Mouse (Mus musculus) neural tube, embryonic 15.5 days (tissue): ENCODE measurements around the gene Zic4. TPM values are rescaled to one million over a fixed set of nuclear protein-coding genes. Genes with fewer than 3 reads are reported as not detected.
A peak's percentile ranks its signal among the peaks of the same experiment; 100 is the strongest.

Source experiments
- ATAC-seq: fragments of 200-750 bp; cut with Nextera tagmentation; 2 replicates; pipeline ENCODE4 v1.8.0; 2017; ENCODE audit warnings: mild to moderate bottlenecking, moderate TSS enrichment, moderate library complexity; ENCODE audit not compliant: low FRiP score
- H3K27ac ChIP-seq: fragments of 300-500 bp; sonication (generic); replicated peaks from 2 replicates; pipeline ENCODE4 v1.5.1; 2015; ENCODE audit warnings: mild to moderate bottlenecking, inconsistent platforms
- H3K27me3 ChIP-seq: fragments of 300-500 bp; sonication (generic); replicated peaks from 2 replicates; pipeline ENCODE4 v1.6.1; 2015; ENCODE audit warnings: inconsistent platforms
- H3K36me3 ChIP-seq: fragments of 300-500 bp; sonication (generic); 2 replicates; pipeline ENCODE4 v1.6.1; 2015; ENCODE audit warnings: inconsistent platforms
- H3K4me1 ChIP-seq: fragments of 300-500 bp; sonication (generic); 2 replicates; pipeline ENCODE4 v1.6.1; 2015; ENCODE audit warnings: inconsistent platforms
- H3K4me2 ChIP-seq: fragments of 300-500 bp; sonication (generic); 2 replicates; pipeline ENCODE4 v1.6.1; 2015; ENCODE audit warnings: inconsistent platforms, mild to moderate bottlenecking, moderate library complexity
- H3K4me3 ChIP-seq: fragments of 300-500 bp; sonication (generic); replicated peaks from 2 replicates; pipeline ENCODE4 v1.5.1; 2015; ENCODE audit warnings: mild to moderate bottlenecking, inconsistent platforms
- H3K9ac ChIP-seq: fragments of 300-500 bp; sonication (generic); replicated peaks from 2 replicates; pipeline ENCODE4 v1.6.1; 2015; ENCODE audit warnings: mild to moderate bottlenecking, inconsistent platforms
- H3K9me3 ChIP-seq: fragments of 300-500 bp; sonication (generic); replicated peaks from 2 replicates; pipeline ENCODE4 v1.6.1; 2016; ENCODE audit warnings: inconsistent platforms
- WGBS: fragments of 180-500 bp; shearing (Covaris S2); methylation state at CpG from one replicate; pipeline ENCODE4 v1.1.7; 2015; ENCODE audit warnings: mixed read lengths; 5-methylcytosine and 5-hydroxymethylcytosine counted together
- polyA plus RNA-seq: library from polyadenylated mRNA; unstranded; fragments of >200 nt; fragmentation: Nextera tagmentation; extraction: Ambion mirVana; gene quantifications from 2 replicates; pipeline ENCODE4 v1.2.1, GENCODE M21; 2015

Zic4 gene
- polyA plus RNA-seq, 1 experiment from 2014 or later = 44.9 TPM

DNA sequence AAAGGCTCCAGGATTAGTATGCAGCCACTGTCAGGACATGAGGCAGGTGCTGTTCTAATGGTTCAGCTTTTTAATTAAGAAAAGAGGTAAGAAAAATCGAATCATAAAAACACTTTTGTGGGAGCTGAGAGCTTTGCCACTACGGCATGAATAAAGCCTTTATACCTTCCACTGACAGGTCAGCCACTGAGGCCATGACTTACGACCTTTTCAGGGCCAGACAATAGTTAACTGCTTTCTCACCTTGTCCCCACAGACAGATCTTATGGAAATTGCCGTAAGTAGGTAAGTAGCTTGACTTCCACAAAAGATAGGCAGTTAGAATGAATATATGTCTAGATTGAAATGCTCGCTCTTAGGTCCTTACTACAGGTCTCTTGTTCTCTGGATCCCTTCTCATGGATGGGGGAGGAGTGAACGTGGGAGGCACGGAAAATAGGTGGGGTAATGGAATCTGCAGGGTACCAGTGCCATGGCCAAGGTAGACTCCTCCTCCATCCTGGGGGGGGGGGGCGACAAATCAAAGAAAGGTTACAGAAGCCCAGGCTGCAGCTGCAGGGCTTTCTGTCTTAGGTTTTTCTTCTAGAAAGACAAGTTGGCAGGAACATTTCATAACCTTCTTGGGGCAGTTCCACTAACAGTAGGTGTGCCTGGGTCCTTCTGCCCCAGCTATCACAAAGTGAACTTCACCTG is 31.3 kb downstream of the Zic4 start:
- H3K36me3 ChIP-seq = no peaks in the 10 kb centered on the region
- H3K27ac ChIP-seq = no peak overlapping the region; the same call in 1 of the 2 replicates
- 14% methylated on average over 8 of the region's 8 CpGs for WGBS
- ATAC-seq = no peak
- peaks cover 83% of the 10 kb centered on the region for H3K27me3 ChIP-seq
- no peak overlapping the region for H3K4me2 ChIP-seq
- H3K4me1 ChIP-seq = no peaks in the 10 kb centered on the region
- H3K9me3 ChIP-seq = no peaks in the 10 kb centered on the region
- no peak overlapping the region for H3K9ac ChIP-seq
- no peak overlapping the region for H3K4me3 ChIP-seq

DNA sequence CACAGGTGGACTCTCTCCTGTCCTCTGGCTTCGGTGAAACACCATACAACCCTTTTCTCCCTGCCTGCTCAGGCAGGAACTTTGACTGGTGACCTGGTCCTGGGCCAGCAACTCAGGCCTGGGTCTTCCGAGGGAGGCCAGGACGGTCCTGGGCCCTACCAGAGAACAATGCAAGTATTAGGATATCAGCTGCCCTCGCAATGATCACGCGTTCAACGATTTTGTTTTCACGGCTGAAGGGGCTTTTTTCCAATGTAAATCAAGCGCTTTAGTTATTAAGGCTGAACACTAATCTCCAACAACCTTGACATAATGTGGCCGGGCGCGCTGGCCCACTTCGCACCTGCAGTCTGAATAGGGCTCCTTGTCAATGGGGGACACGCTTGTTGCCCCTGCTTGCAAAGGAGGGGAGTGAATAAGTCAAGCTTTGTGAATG is 32.0 kb downstream of the Zic4 start:
- Histone ChIP-seq H3K4me1 (no peaks in the 10 kb centered on the region), H3K4me3 (no peak overlapping the region), H3K27ac (no peak overlapping the region; the same call in none of the 2 replicates), H3K9ac (no peak overlapping the region), H3K9me3 (no peaks in the 10 kb centered on the region), H3K36me3 (no peaks in the 10 kb centered on the region), H3K4me2 (no peak overlapping the region), H3K27me3 (peaks cover 82% of the 10 kb centered on the region)
- no peak for ATAC-seq
- 11% methylated on average over 14 of the region's 14 CpGs for WGBS

DNA sequence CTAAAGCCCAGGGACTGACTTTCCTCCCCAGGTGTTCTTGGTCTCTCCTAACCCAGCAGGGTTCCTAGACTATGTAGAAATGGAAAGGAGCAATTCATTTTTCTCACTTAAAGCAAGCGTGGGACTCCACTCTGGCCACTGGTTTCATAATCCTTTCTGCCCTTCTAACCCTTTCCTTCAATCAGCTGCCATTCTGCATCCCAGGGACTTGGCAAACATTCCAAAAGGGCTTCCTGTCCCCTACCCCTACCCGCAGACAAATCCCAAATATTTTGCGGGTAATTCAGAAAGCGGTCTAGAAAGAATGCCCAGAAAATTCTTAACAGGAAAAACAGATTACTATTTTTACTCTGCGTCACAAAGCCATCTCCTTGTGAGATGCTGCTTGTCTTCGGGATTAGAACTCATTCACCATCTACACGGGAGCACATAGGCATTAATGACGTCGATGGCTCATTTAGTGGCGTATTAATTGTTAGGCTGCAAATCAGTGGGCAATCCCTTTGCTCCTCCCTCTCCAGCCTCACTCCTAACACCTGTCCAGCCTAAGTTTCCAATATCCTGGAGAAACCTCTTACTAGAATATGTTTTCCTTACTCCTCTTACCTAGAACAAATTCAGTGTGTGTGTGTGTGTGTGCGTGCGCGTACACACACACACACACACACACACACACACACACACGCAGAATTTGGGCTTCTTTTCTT is 33.0 kb downstream of the Zic4 start:
- WGBS = 12% methylated on average over 14 of the region's 14 CpGs
- H3K27me3 ChIP-seq = peaks cover 82% of the 10 kb centered on the region

GRCm38 (mm10) chr9:91399976-91400375 is 37.8 kb downstream of the Zic4 start:
- Histone ChIP-seq H3K27ac (no peak overlapping the region), H3K9ac (no peak overlapping the region), H3K4me2 (no peak overlapping the region), H3K36me3 (no peaks in the 10 kb centered on the region), H3K9me3 (no peaks in the 10 kb centered on the region), H3K4me1 (no peaks in the 10 kb centered on the region), H3K27me3 (peaks cover 87% of the 10 kb centered on the region), H3K4me3 (no peak overlapping the region)
- ATAC-seq = no peak
- 29% methylated on average over 7 of the region's 7 CpGs for WGBS

More for the DNA sequence above, 33.0 kb downstream of the Zic4 start:
- no peak overlapping the region for H3K4me3 ChIP-seq
- no peak overlapping the region for H3K4me2 ChIP-seq
- H3K27ac ChIP-seq = no peak overlapping the region; the same call in 1 of the 2 replicates
- ATAC-seq = no peak
- H3K9ac ChIP-seq = no peak overlapping the region
- no peaks in the 10 kb centered on the region for H3K9me3 ChIP-seq
- H3K36me3 ChIP-seq = no peaks in the 10 kb centered on the region
- H3K4me1 ChIP-seq = no peaks in the 10 kb centered on the region

DNA sequence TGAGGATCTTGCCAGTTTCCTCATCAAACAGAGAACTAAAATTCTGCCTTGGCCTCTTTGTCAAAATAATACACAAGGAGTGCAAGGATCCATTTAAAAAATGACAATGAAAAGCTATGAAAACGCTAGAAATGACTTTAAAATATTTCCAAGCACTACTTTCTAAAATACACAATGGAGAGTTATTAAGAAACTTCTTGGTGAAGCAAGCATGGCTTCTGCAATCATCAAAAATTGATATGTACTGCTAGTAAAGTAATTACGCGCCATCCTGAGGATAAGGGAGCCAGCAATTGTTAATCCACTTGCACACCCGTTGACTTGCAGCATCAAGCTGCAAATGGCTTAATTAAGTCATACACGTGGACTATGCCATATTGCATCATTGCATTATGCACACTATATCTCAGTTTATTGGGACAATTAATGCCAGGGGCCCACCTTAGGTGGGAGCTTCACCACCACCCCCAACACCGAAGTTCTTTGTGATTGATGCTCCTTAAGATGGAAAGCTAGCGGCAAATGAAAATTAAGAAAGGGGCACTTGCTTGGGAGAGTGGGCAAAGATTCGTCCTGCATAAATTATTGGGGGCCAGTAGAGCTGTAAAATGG is 38.4 kb downstream of the Zic4 start:
- 9% methylated on average over 8 of the region's 8 CpGs for WGBS
- Histone ChIP-seq H3K4me1 (no peaks in the 10 kb centered on the region; the same call in 1 of the 2 replicates), H3K9ac (no peak overlapping the region), H3K27me3 (peaks cover 87% of the 10 kb centered on the region), H3K4me2 (no peak overlapping the region), H3K36me3 (no peaks in the 10 kb centered on the region), H3K4me3 (no peak overlapping the region), H3K27ac (no peak overlapping the region), H3K9me3 (no peaks in the 10 kb centered on the region)
- ATAC-seq = no peak

DNA sequence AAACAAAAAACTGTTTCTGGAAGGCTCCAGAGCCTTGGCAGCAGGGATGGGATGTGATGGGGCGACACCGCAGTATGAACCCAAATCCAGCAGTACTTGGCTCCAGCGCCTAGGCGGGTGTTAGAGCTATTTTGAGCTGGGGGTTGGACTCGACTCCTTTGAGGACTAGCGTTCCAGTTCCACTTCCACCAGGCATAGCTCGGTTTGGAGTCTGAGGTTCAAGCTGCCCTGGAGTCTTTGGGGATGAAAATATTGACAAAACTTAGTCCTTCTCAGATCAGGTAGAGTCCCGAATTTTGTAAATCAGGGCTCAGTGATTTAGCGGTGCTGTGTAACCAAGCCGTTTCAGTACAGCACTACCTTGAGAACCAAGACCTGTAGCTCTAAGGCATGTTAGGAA is 39.3 kb downstream of the Zic4 start:
- Histone ChIP-seq H3K4me1 (peaks cover 5% of the 10 kb centered on the region; the same call in 1 of the 2 replicates), H3K4me2 (no peak overlapping the region), H3K27me3 (peaks cover 90% of the 10 kb centered on the region), H3K9me3 (no peaks in the 10 kb centered on the region), H3K27ac (0 out of 2 replicates have a peak overlapping the region, but pooled peaks have one; percentile 19), H3K4me3 (no peak overlapping the region), H3K9ac (no peak overlapping the region), H3K36me3 (no peaks in the 10 kb centered on the region)
- no peak for ATAC-seq
- 7% methylated on average over 10 of the region's 10 CpGs for WGBS

DNA sequence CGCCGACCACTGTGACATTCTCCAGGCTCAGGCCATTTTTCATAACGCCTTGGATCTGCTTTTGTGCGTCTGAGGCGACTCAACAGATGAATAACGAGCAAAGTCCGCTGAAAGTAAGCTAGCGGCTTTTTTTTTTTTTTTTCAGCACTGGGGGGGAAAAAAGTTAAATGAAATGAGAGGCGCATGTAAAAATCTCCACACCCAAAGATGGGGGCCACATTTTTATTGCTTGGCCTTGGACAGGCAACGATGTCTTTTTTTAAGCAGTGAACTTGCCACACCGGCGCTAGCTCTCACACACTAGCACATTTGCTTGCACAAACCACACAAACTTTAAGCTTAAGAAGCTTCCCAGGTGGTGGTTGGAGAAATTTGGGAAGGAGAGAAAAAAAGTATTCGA is 42.0 kb downstream of the Zic4 start:
- ATAC-seq = no peak
- 0 out of 2 replicates have a peak overlapping the region, but pooled peaks have one; percentile 41 for H3K27ac ChIP-seq
- H3K27me3 ChIP-seq = peaks cover 81% of the 10 kb centered on the region
- H3K9me3 ChIP-seq = no peaks in the 10 kb centered on the region
- peaks cover 5% of the 10 kb centered on the region; the same call in 1 of the 2 replicates for H3K4me1 ChIP-seq
- no peaks in the 10 kb centered on the region for H3K36me3 ChIP-seq
- no peak overlapping the region for H3K9ac ChIP-seq
- WGBS = 7% methylated on average over 13 of the region's 13 CpGs
- no peak overlapping the region for H3K4me2 ChIP-seq
- no peak overlapping the region for H3K4me3 ChIP-seq

DNA sequence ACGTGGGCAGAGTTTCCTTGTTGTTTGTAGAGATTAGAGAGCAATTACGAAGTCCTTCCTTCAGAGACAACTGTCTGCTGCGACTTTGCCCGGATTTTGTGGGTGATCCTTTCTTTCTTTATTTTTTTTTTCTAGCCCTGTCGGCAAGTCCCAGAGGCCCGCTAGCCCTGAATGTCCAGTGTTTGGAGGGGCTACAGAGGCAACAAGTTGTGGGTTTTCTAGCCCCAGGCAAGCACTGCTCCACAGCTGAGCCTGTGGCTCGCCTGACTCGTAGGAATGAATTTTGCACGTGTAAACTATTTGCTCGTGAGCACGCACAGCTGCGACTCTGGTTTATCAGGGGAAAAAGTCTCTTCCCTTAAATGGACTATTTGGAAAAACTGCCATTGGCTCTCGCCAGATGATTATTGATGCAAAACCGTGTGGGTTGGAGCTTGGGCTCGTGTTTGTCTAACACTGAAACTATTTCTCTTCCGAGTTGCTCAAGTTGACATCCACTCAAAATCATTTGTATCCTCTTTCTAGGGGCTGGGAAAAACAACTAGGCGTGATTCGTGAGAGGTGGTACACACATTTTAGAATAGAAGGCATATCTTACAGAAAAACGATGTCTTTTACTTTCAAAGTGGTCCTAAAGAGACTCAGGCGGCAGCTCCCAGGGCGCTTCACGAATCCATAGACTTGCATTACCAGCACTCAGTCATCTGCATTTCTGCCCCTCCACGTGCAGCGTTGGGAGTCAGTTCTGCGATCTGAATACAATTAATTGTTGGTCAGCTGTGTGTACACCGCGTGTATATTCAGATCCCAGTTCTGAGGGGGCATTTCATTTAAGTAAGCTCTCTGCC is 42.9 kb downstream of the Zic4 start:
- Histone ChIP-seq H3K4me2 (peak overlapping the region; percentile 44), H3K27me3 (peaks cover 80% of the 10 kb centered on the region), H3K4me1 (peaks cover 5% of the 10 kb centered on the region; the same call in 1 of the 2 replicates), H3K4me3 (peak overlapping the region; percentile 19), H3K27ac (peak overlapping the region; percentile 72), H3K9me3 (no peaks in the 10 kb centered on the region), H3K9ac (peak overlapping the region; percentile 20), H3K36me3 (no peaks in the 10 kb centered on the region)
- 1% methylated on average over 27 of the region's 27 CpGs for WGBS
- no peak for ATAC-seq

GRCm38 (mm10) chr9:91405753-91406178 is 43.6 kb downstream of the Zic4 start:
- Histone ChIP-seq H3K4me1 (peaks cover 5% of the 10 kb centered on the region; the same call in 1 of the 2 replicates), H3K4me3 (peak overlapping the region; percentile 19), H3K4me2 (peak overlapping the region; percentile 44), H3K36me3 (no peaks in the 10 kb centered on the region), H3K27me3 (peaks cover 81% of the 10 kb centered on the region), H3K27ac (peak overlapping the region; percentile 72), H3K9me3 (no peaks in the 10 kb centered on the region), H3K9ac (no peak overlapping the region; the same call in 1 of the 2 replicates)
- no peak for ATAC-seq
- WGBS = under 1% methylated on average over 16 of the region's 16 CpGs

DNA sequence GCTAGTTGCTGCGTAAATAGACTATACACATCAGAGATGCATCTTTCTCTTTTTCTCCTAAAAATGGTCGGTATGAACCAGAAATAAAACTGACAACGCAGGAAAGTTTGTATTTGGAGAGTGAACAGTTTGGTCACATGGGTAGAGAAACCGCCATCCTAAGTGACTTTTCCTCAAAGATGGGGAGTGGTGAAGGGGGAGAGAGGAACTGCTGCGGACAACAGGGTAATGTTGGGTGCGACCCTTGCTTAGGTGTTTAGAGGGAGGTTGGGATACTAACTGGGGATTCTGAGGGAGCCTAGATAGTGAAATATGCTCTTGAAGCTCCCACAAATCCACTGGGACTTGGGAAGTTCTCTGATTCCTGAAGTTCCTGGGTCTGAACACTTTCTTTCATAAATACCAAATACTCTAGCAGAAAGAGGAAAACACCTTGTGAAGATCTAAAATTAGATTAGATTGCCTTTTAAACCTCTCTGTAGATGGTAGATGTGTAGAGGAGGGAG is 44.1 kb downstream of the Zic4 start:
- Histone ChIP-seq H3K36me3 (no peaks in the 10 kb centered on the region), H3K9me3 (no peaks in the 10 kb centered on the region), H3K9ac (no peak overlapping the region), H3K4me1 (peaks cover 5% of the 10 kb centered on the region; the same call in 1 of the 2 replicates), H3K27me3 (peaks cover 79% of the 10 kb centered on the region), H3K4me3 (peak overlapping the region; percentile 19), H3K27ac (peak overlapping the region; percentile 72; the same call in 1 of the 2 replicates), H3K4me2 (peak overlapping the region; percentile 44)
- ATAC-seq = no peak
- 3% methylated on average over 6 of the region's 6 CpGs for WGBS

GRCm38 (mm10) chr9:91409771-91410170 is 47.6 kb downstream of the Zic4 start:
- peaks cover 12% of the 10 kb centered on the region for H3K4me1 ChIP-seq
- 0 out of 2 replicates have a peak, but pooled peaks have one; percentile 7 for ATAC-seq

More at GRCm38 (mm10) chr9:91409771-91410170, 47.6 kb downstream of the Zic4 start:
- Histone ChIP-seq H3K9ac (no peak overlapping the region), H3K27ac (no peak overlapping the region), H3K4me3 (no peak overlapping the region), H3K9me3 (no peaks in the 10 kb centered on the region), H3K4me2 (no peak overlapping the region; the same call in 1 of the 2 replicates), H3K36me3 (no peaks in the 10 kb centered on the region), H3K27me3 (peaks cover 57% of the 10 kb centered on the region)
- 11% methylated on average over 3 of the region's 3 CpGs for WGBS
